Mouse (Mus musculus): ENCODE results near the gene Cep295.

DNA sequence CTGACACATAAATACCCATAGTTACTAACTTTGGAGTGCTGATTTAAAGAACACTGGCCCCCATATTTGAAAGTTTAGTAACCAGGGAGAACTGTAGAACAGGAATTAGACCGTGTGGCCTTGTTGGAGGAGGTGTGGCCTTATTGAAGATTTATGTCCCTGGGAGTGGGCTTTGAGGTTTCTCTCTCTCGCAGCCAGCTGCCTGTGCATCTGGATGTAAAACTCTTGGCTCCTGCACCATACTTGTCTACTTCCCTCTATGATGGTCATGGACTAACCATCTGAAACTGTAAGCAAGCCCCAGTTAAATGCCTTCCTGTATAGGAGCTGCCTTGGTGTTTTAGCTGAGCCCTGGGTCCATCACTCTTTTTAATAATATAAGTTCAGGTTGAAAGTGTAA lies 59.1 kb downstream of the Cep295 start:
- TF ChIP-seq POLR2A (IDR thresholded peaks at IDR 0.05; ENCODE audit: extremely low read depth, insufficient read depth, low read length) (no peak), CTCF (IDR thresholded peaks at IDR 0.05; ENCODE audit: extremely low read depth, insufficient read depth, low read length) (no peak)

Data from cortical plate, adult 2 months (tissue).